Mouse (Mus musculus) spleen, postnatal 4 days (tissue): Measurements from ENCODE around the gene Olfr113.
"Not testable (repeated sequence)": the region's sequence is repeated elsewhere in the genome, so short reads cannot be mapped to it uniquely, and the experiment has no call there.

Experiments
- DNase-seq, 2 experiments: peaks; one replicate each; pipeline ENCODE4 v3.0.0; 2022; ENCODE audit warnings: low spot score in 2 of 2

Gene Olfr113

DNA sequence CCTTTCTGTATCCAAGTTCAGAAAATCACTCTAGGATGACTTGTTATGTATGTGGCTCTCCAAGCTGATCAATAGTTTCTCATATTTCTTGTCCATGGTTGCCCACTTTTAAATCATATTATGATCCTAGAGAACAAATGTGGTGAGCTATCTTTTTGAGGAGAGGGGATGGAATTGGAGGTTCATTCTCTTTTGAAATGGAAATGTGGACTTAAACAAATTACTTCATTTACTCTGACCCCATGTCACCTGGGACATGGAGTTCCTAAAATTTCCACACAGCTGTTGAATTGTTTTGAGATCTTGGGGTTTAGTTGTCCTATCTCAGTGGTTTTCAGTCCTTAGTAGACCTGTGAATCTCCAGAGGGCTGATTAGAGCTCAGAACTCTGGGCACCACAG, at the start of gene Olfr113:
Olfr113 (minus strand) TSS at position 101 of the 400 bp plus-strand sequence.
- DNase-seq = no peak

DNA sequence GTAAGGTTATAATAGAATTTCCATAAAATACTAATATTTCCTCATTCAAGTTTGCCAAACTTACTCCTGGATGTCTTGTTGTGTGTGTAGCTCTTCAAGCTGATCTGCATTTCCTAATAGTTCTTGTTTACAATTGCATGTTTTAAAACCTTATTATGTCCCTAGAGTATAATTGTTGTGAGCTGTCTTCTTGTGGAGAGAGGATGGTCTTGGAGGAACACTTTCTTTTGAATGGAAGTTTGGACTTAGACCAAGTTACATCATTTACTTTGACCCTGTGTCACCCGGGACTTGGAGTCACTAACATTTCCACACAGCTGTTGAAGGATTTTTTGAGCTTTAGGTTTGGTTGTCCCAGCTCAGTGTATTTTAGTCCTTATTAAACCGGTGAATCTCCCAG, 49.5 kb upstream of the Olfr113 start, which contains the start of the genes Olfr115 and Olfr116:
Olfr115 (minus strand) TSS at position 101 of the 400 bp plus-strand sequence.
Olfr116 (minus strand) TSS at position 191 of the 400 bp plus-strand sequence.
- no peak for DNase-seq

DNA sequence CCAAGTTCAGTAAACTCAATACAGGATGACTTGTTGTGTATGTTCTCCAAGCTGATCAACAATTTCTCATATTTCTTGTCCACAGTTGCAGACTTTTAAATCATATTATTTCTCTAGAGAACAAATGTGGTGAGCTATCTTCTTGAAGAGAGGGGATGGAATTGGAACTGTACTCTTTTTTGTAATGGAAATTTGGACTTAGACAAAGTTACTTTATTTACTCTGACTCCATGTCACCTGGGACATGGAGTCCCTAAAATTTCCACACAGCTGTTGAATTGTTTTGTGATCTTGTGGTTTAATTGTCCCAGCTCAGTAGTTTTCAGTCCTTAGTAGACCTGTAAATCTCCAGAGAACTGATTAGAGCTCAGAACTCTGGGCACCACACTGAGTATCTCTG, 15.2 kb upstream of the Olfr113 start, which contains the start of gene Olfr114:
Olfr114 (minus strand) TSS at position 101 of the 400 bp plus-strand sequence.
- DNase-seq = no peak

DNA sequence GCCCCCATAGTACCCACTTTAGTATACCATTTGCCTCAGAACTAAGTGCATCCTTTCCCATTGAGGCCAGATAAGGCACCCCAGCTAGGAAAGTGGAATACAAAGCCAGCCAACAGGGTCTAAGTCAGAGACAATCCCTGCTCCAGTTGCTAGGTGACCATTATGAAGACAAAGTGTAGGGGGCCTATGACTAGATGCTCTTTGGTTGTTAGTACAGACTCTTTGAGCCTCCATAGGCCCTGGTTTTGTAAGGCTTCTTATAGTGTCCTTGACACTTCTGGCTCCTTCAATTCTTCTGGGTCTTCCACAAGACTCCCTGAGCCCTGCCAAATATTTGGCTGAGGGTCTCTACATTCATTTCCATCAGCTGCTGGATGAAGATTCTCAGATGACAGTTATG, 8.1 kb downstream of the Olfr113 start, which contains the start of gene Olfr112:
Olfr112 (minus strand) TSS at position 101 of the 400 bp plus-strand sequence.
- no peak for DNase-seq

DNA sequence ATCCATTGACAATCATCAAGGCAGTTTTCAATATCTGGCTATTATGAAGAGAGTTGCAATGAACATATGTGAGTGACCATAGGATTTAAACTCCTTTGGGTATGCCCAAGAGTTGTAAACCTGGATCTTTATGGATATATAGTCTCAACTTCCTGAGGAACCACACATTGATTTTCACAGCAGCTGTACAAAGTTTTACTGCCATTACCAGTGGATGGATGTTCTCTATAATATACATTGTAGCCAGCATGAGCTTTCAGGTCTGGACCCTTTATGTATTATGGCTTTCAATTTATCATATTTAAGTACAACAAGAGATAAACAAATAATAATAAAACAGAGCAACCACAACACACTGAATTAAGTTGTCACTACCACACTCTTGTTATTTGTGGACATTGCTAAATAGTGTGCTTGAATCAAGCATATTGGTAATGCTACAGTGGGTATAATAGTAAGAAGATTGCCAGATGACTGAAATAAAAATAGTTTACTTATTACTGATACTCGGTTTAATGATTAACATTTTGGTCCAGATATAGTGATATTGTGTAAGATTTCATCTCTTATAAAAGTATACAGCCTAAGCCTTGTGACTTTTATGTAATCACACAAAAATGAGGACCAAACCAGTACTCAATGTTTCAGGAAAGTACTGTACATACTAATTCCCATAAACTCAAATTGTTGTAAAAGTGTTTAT, 18.4 kb downstream of the Olfr113 start:
- DNase-seq = no peak

DNA sequence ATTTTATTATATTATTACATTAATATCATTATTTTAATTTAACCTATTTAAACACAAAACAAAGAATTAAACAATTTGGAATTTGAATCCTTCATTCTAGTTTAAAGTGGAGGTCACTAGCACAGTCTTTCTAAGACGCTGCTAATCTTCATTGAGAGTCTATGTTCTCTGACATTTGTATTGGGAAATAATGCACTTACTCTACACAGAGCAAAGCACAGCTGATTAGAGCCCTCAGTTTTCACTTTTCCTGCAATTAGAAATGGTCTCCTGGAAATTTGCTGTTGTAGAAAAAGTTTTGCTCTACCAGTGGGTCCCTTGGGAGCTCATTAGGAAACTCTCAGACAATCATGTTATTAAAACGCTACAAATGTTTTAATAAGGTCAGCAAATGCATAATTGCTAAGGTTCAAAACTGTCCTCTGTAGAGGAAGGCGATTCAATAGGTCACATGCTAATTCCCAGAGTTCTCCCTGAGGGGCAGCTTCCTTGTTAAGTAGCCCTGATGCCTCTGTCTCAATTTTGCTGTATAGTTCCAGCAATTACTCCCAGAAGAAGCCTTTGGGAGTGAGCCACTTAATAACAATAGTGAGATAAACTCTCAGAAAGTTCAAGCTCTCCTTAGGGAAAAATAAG, 33.5 kb downstream of the Olfr113 start:
- DNase-seq = no peak

DNA sequence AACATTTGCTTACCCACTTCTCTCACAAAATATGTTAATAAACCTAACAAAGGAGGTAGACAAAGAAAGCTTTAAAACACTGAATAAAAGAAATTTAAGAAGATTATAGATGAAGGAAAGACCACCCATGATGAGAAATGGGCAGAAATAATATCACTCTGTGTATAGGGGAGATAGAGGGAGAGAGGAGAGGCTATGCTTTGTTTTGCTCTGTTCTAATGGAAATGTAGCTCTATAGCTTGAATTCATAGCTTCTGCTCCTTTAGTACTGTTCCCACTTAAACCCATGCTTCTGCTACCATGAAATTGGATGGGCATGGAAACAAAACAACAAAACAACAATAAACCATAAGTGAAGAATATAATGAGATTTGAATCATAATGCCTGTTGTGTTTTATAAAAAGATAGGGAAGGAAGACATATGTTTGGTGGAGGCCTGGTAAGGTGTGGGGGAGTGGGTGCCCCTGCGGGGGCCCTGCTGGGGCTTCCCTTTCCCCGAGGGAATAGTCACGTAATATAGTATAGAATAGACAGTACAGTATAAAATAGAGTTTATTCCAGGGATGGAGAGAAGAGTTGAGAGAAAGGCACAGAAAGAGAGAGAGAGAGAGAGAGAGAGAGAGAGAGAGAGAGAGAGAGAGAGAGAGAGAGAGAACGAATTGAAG, 35.9 kb downstream of the Olfr113 start:
- DNase-seq = no peak

DNA sequence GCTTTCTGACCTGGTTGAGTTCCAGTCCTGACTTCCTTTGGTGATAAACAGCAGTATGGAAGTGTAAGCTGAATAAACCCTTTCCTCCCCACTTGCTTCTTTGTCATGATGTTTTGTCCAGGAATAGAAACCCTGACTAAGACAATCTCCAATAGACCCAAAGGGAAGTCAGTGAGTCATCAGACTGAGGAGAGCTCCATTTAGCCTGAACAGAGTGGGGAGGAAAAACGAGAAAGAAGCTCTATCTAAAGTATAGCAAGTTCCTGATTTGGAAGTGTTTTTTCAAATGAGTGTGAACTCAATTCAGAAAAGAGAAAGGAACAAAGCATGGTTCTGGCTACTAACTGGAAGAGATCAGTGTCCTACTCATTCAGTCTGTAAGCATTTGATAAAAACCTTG, 39.0 kb downstream of the Olfr113 start:
- not testable (repeated sequence) for DNase-seq

DNA sequence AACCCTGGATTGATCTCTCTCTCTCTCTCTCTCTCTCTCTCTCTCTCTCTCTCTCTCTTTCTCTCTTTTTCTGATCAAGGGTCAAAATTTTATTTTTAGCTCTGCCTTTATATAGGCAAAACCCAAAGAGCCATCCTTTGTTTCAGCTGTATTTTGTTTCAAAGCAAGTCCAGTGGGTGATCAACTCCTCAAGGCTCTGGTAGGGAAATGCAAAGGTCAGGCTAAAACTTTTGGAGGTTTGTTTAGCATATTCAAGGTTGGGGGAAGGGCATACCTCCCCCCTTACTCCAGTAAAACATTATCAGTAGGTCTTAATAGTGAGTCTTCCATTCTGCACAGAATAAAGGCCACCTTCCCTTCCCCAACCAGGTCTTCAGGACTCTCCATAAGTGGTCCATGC, 42.3 kb downstream of the Olfr113 start:
- DNase-seq = no peak

DNA sequence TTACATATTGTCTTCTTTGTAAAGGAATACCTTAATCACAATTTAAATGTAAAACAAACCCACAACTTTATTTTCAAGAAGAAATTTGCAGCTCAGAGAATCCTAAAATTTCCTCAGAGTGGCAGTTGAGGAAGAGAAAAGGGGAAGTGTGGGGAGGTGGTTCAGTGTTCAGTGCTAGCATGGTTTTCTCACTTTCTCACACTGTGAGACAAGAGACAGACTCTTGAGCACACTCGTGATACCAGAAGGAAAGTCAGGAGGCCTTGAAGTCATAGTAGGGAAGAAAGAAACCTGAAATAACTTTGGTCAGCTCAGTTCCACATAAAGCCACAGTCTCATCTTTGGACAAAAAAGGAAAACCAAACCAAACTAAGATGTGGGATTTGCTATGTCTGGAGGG, 52.0 kb downstream of the Olfr113 start:
- not testable (repeated sequence) for DNase-seq

DNA sequence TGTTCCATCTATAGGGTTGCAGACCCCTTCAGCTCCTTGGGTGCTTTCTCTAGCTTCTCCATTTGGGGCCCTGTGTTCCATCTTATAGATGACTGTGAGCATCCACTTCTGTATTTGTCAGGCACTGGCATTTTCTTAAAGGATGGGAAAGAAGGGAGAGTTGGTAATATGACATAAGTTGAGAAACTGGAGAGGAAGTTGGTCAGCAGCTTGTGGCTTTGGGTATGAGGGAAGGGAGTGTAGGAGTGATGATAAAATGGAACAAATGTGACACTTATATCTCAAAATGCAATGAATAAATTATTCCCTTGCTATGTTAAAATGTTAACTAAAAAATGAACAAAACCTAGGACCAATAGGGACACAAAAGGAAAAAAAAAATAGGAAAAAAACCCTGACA, 52.9 kb downstream of the Olfr113 start:
- DNase-seq = not testable (repeated sequence)
